Mouse (Mus musculus) MEL (cell line): ENCODE results near the gene Eri3.

Experiments used
- BHLHE40 ChIP-seq: IDR thresholded peaks from 2 replicates; pipeline ENCODE4 v1.6.1; 2012; ENCODE audit warnings: low read depth, mild to moderate bottlenecking, inconsistent platforms, low read length, improper control_type of control experiment, borderline replicate concordance
- CTCF ChIP-seq, 3 experiments: IDR thresholded peaks in 2 of 3; conservative IDR thresholded peaks in 1 of 3; 2 replicates each; pipeline ENCODE4 v1.5.1; 2011 to 2012; ENCODE audit warnings: low read length in 3 of 3, low read depth in 2 of 3, mild to moderate bottlenecking in 2 of 3, improper control_type of control experiment in 1 of 3, inconsistent platforms in 1 of 3, mixed read lengths in 1 of 3, moderate library complexity in 1 of 3; ENCODE audit not compliant: control insufficient read depth in 1 of 3, insufficient read depth in 1 of 3, poor library complexity in 1 of 3, severe bottlenecking in 1 of 3
- ELF1 ChIP-seq: IDR thresholded peaks from 2 replicates; pipeline ENCODE4 v1.6.1; 2014; ENCODE audit warnings: low read depth, mild to moderate bottlenecking, inconsistent platforms, low read length, improper control_type of control experiment, moderate library complexity
- GATA1 ChIP-seq: IDR thresholded peaks from 2 replicates; pipeline ENCODE4 v1.6.1; 2011; ENCODE audit warnings: low read depth, low read length, improper control_type of control experiment
- POLR2AphosphoS2 ChIP-seq: IDR thresholded peaks from 2 replicates; pipeline ENCODE4 v1.6.1; 2011; ENCODE audit warnings: low read length, improper control_type of control experiment
- POLR2AphosphoS5 ChIP-seq: IDR thresholded peaks from 2 replicates; pipeline ENCODE4 v1.6.1; 2012; ENCODE audit warnings: low read depth, borderline replicate concordance, mild to moderate bottlenecking, inconsistent platforms, low read length, moderate library complexity, mixed read lengths
- RCOR1 ChIP-seq: IDR thresholded peaks from 2 replicates; pipeline ENCODE4 v1.6.1; 2012; ENCODE audit warnings: low read depth, mild to moderate bottlenecking, inconsistent platforms, low read length, improper control_type of control experiment
- TAL1 ChIP-seq: IDR thresholded peaks from 2 replicates; pipeline ENCODE4 v1.6.1; 2012; ENCODE audit warnings: mild to moderate bottlenecking, inconsistent platforms, low read length, moderate library complexity, mixed read lengths
- USF1 ChIP-seq: IDR thresholded peaks from 2 replicates; pipeline ENCODE4 v1.6.1; 2014; ENCODE audit warnings: low read depth, mild to moderate bottlenecking, inconsistent platforms, low read length, improper control_type of control experiment, moderate library complexity

GRCm38 (mm10) chr4:117613153-117613773 lies 63.1 kb downstream of the Eri3 start:
- TF ChIP-seq RCOR1 (no peak), TAL1 (no peak), CTCF (IDR thresholded peaks at IDR 0.05 in 2 of 3, conservative IDR thresholded peaks at IDR 0.05 in 1 of 3; ENCODE audit: control insufficient read depth in 1 of 3, insufficient read depth in 1 of 3, low read depth in 2 of 3, low read length in 3 of 3, poor library complexity in 1 of 3, severe bottlenecking in 1 of 3) (no peak), POLR2AphosphoS5 (no peak), GATA1 (no peak), ELF1 (no peak), USF1 (no peak), POLR2AphosphoS2 (no peak), BHLHE40 (no peak)
